Mouse (Mus musculus): ENCODE results near the gene Adgrl2.

- no peak for TF ChIP-seq EP300 (IDR thresholded peaks at IDR 0.05; ENCODE audit: insufficient read depth, low read depth, low read length)
- no peak for TF ChIP-seq CTCF (IDR thresholded peaks at IDR 0.05)
- no peak for TF ChIP-seq POLR2A (IDR thresholded peaks at IDR 0.05; ENCODE audit: insufficient read depth, low read depth, low read length)
Observed at GRCm38 (mm10) chr3:148866633-148867032, 123.7 kb downstream of the Adgrl2 start.
